Mouse (Mus musculus): ENCODE results near the gene Plb1. TPM values are rescaled to one million over a fixed set of nuclear protein-coding genes. Genes with fewer than 3 reads are reported as not detected.
A peak's percentile ranks its signal among the peaks of the same experiment; 100 is the strongest.

The Plb1 gene
- polyA plus RNA-seq, 1 experiment = 1.3 TPM

- peak; percentile 39 to 85 for DNase-seq (ENCODE audit: extremely low spot score in 1 of 2, low spot score in 1 of 2)
These were observed 89.8 kb downstream of the Plb1 start for GRCm38 (mm10) chr5:32322146-32322811.

- DNase-seq (ENCODE audit: extremely low spot score in 1 of 2, low spot score in 1 of 2) = no peak
These were observed 95.6 kb downstream of the Plb1 start for GRCm38 (mm10) chr5:32328139-32328538.

- no peak for DNase-seq (ENCODE audit: extremely low spot score in 1 of 2, low spot score in 1 of 2)
These were observed 100.1 kb downstream of the Plb1 start for GRCm38 (mm10) chr5:32332591-32332990.

GRCm38 (mm10) chr5:32335172-32335571 lies 102.7 kb downstream of the Plb1 start:
- peak; percentile 53 to 69 for DNase-seq (ENCODE audit: extremely low spot score in 1 of 2, low spot score in 1 of 2)

GRCm38 (mm10) chr5:32336092-32336491 lies 103.6 kb downstream of the Plb1 start:
- peak in 1 of 2 experiments; percentile 48 for DNase-seq (ENCODE audit: extremely low spot score in 1 of 2, low spot score in 1 of 2)

GRCm38 (mm10) chr5:32337336-32337735 lies 104.8 kb downstream of the Plb1 start:
- DNase-seq (ENCODE audit: extremely low spot score in 1 of 2, low spot score in 1 of 2) = no peak

GRCm38 (mm10) chr5:32338339-32338738 lies 105.8 kb downstream of the Plb1 start:
- DNase-seq (ENCODE audit: extremely low spot score in 1 of 2, low spot score in 1 of 2) = no peak

- DNase-seq (ENCODE audit: extremely low spot score in 1 of 2, low spot score in 1 of 2) = no peak
These were observed 106.3 kb downstream of the Plb1 start for GRCm38 (mm10) chr5:32338766-32339165.

- DNase-seq (ENCODE audit: extremely low spot score in 1 of 2, low spot score in 1 of 2) = no peak
These were observed 107.7 kb downstream of the Plb1 start for GRCm38 (mm10) chr5:32340246-32340645.

- DNase-seq (ENCODE audit: extremely low spot score in 1 of 2, low spot score in 1 of 2) = no peak
These were observed 110.3 kb downstream of the Plb1 start for GRCm38 (mm10) chr5:32342711-32343285.

GRCm38 (mm10) chr5:32346025-32346912 lies 113.8 kb downstream of the Plb1 start:
- DNase-seq (ENCODE audit: extremely low spot score in 1 of 2, low spot score in 1 of 2) = peak; percentile 76 to 79

- no peak for DNase-seq (ENCODE audit: extremely low spot score in 1 of 2, low spot score in 1 of 2)
These were observed 117.2 kb downstream of the Plb1 start for GRCm38 (mm10) chr5:32349718-32350117.

GRCm38 (mm10) chr5:32350551-32351256 lies 118.2 kb downstream of the Plb1 start:
- no peak for DNase-seq (ENCODE audit: extremely low spot score in 1 of 2, low spot score in 1 of 2)

GRCm38 (mm10) chr5:32351721-32352465 lies 119.4 kb downstream of the Plb1 start:
- no peak for DNase-seq (ENCODE audit: extremely low spot score in 1 of 2, low spot score in 1 of 2)

- no peak for DNase-seq (ENCODE audit: extremely low spot score in 1 of 2, low spot score in 1 of 2)
These were observed 120.3 kb downstream of the Plb1 start for GRCm38 (mm10) chr5:32352845-32353244.

GRCm38 (mm10) chr5:32353280-32353679 lies 120.8 kb downstream of the Plb1 start:
- DNase-seq (ENCODE audit: extremely low spot score in 1 of 2, low spot score in 1 of 2) = no peak

- no peak for DNase-seq (ENCODE audit: extremely low spot score in 1 of 2, low spot score in 1 of 2)
These were observed 128.0 kb downstream of the Plb1 start for GRCm38 (mm10) chr5:32360511-32360910.

- DNase-seq (ENCODE audit: extremely low spot score in 1 of 2, low spot score in 1 of 2) = peak in 1 of 2 experiments; percentile 15
These were observed 129.1 kb downstream of the Plb1 start for GRCm38 (mm10) chr5:32361441-32362235.

GRCm38 (mm10) chr5:32369391-32369790 lies 136.9 kb downstream of the Plb1 start:
- DNase-seq (ENCODE audit: extremely low spot score in 1 of 2, low spot score in 1 of 2) = peak; percentile 20 to 71
